Mouse (Mus musculus): ENCODE measurements at regions not wholly inside any gene's neighbourhood (a gene's known extent, or its start where the extent isn't known, plus 50 kb on each side); places are given as distances from the start of the nearest gene placed in this dataset.

GRCm38 (mm10) chr5:64566451-64567390 is 236.5 kb upstream of the Klf3 start:
- TF ChIP-seq CTCF (IDR thresholded peaks at IDR 0.05; ENCODE audit: borderline replicate concordance, control insufficient read depth, extremely low read depth, insufficient read depth, low read length, poor library complexity) (no peak), POLR2A (IDR thresholded peaks at IDR 0.05; ENCODE audit: control insufficient read depth, extremely low read depth, insufficient read depth, low read length, poor library complexity) (no peak)

All from thymus, adult 2 months (tissue).